Mouse (Mus musculus) splenic B cell, adult 2 months (primary cell): ENCODE results near the gene Sdccag8.

ENCODE experiments used
- DNase-seq: peaks from one replicate; pipeline ENCODE4 v3.0.0-alpha.2; 2011; ENCODE audit warnings: low read depth, low spot score
- H3K27me3 ChIP-seq: 2 replicates; pipeline ENCODE4 v1.6.1; 2012; ENCODE audit warnings: mild to moderate bottlenecking, low read length, moderate library complexity, mixed read lengths; ENCODE audit not compliant: control insufficient read depth, poor library complexity, insufficient read depth, severe bottlenecking
- H3K36me3 ChIP-seq: 2 replicates; pipeline ENCODE4 v1.6.1; 2012; ENCODE audit warnings: mild to moderate bottlenecking, low read length, moderate library complexity, mixed read lengths; ENCODE audit not compliant: control insufficient read depth, poor library complexity, insufficient read depth, severe bottlenecking

Sdccag8 gene

DNA sequence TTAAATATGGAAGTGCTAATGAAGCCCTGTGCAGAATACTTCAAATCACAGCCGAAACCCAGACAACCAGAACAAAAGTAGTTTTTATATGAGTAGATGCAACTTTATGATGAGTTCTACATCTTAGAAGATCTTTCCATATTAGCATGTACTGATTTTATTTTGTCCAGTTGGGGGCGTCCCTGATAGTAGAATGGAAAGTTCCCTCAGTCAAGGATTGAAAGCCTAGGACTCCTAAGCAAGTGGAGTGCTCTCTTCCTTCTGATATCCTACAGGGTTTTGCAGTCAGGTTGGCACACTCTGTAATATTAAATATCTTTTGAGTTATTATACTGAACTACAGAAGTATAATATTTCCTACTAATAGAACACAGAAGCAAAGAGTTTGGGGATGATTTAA is 64.5 kb downstream of the Sdccag8 start:
- H3K27me3 ChIP-seq, result no peaks in the 10 kb centered on the region; the same call in 1 of the 2 replicates
- peak; percentile 23 for DNase-seq

DNA sequence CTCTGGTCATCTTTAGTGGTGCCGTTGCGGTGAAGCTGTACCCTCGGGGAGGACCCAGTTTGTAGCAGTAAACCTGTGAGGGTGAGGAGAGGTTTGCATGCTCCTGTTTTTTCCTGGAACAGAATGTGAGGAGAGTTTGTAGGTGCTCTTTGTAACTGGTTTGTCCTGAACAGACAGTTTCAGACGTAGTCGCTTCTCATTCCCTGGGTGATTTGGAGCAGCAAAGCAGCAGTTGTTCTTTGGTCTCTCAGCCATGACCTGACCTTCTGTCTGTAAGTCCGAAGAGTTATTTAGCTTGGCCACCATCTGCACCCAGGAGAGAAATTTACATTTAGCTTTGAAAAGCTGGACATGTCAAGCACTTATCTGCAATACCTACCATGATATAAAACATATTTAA is 65.2 kb downstream of the Sdccag8 start:
- H3K36me3 ChIP-seq, result no peaks in the 10 kb centered on the region
- no peak for DNase-seq
- no peaks in the 10 kb centered on the region for H3K27me3 ChIP-seq

More for the DNA sequence above, 64.5 kb downstream of the Sdccag8 start:
- H3K36me3 ChIP-seq, result no peaks in the 10 kb centered on the region

DNA sequence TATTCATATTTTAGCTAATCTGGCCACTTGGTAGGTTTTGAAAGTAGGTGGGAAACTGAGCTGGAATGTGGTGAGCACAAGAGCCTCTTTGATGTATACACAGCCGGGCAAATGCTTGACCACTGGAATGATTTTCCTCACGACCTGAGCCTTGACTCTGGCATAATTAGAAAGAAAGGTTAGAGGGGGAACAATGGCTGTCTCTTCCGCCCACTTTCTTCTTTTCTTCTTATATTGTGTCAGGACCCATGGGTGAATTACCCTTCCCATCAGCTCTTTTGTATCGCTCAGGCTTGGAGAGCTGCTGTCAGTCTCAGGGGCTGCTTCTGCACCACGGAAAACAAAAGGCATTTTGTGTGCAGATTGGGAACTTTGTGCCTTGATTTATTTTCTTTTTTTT is 65.6 kb downstream of the Sdccag8 start:
- DNase-seq, result no peak
- Histone ChIP-seq H3K36me3 (no peaks in the 10 kb centered on the region), H3K27me3 (no peaks in the 10 kb centered on the region)

DNA sequence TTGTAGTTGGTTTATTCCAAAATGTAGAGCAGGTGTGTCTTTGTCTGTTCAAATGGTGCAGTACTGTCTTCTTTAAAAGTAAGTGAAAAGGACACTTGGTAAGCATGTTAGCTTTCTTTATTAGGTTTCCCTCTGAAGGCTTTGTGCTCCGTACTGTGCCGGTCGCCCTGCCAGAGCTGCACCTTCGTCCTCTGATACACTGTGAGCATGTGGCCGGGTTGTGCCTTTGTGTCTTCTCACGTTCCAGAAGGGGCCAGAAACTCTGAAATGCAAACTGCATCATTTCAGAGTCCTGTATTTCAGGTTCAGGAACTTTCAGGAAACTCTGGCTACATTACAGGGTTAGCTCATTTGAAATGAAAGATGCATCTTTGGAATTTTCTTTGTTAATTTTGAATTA is 66.5 kb downstream of the Sdccag8 start:
- DNase-seq, result no peak
- no peaks in the 10 kb centered on the region for H3K27me3 ChIP-seq
- H3K36me3 ChIP-seq, result no peaks in the 10 kb centered on the region

DNA sequence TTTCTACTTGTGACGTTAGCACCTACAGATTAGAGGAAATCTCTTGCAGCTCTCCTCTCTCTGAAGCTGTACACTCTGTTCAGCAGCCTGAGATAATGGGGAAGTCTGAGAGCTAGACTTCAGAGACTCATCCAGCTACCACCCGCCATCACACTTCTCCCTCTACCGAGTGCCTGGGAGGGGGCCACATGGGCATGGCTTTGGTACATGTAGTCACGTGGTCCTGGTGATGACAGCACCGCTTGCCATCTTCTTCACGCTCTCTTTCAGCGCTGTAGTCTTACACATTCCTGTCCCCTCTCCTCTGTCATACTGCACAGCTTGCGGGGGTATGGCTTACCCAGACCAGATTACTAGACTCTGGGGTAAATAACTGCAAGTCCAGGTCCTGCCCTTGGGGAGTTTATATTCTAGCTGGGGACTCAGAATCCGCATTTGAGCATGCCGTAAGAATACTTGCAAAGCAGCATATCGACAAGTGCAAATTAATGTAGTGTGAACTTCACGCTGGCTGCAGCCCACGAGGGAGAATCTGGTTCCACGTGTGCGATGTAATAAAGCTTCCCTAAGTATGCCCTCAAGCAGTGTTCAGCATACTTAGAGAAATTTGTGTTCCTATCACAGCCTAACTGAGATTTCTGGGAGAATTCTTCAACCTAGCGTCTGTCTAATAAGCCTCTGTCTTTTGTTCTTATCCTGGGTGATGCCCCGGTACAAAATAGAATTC is 70.9 kb downstream of the Sdccag8 start:
- H3K27me3 ChIP-seq, result no peaks in the 10 kb centered on the region
- DNase-seq, result no peak
- 0 out of 2 replicates have a peak, but pooled peaks cover 2% of the 10 kb centered on the region for H3K36me3 ChIP-seq

DNA sequence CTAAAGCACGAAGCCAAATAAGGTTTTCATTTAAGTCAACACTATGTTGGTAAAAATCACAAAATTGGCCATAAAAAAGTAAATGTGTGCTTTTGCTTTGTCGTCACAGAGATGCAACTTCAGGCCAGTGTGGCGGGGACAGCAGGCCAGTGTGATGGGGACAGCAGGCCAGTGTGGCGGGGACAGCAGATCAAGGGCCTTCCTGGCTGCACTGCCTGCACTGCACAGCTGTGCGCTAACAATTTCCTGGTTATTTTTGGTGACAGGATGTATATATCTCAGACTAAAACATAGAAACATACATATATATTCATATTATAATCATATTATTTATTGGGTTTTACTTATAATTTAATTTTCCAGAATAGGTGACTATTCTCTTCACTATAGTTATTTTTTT is 71.5 kb downstream of the Sdccag8 start:
- Histone ChIP-seq H3K27me3 (no peaks in the 10 kb centered on the region), H3K36me3 (0 out of 2 replicates have a peak, but pooled peaks cover 2% of the 10 kb centered on the region)
- no peak for DNase-seq

DNA sequence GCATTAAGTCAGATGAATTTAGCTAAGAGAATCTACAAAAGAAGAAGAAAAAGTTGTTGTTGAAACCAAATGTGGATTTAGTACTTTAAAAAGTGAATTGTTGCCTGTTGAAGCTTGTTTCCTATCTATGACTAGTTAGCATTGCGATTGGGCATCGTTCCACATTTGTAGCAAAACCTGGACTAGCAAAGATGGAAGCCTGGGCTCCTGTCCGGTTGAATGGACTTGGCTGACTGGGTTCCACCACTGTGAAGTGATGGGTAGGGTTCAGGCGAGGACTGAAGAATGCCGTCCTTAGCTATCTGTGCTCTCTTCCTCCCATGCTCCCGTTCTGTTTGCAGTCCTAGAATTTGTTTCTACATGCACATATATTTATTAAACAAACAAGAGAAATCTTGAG is 89.3 kb downstream of the Sdccag8 start:
- Histone ChIP-seq H3K27me3 (no peaks in the 10 kb centered on the region), H3K36me3 (no peaks in the 10 kb centered on the region)
- no peak for DNase-seq

DNA sequence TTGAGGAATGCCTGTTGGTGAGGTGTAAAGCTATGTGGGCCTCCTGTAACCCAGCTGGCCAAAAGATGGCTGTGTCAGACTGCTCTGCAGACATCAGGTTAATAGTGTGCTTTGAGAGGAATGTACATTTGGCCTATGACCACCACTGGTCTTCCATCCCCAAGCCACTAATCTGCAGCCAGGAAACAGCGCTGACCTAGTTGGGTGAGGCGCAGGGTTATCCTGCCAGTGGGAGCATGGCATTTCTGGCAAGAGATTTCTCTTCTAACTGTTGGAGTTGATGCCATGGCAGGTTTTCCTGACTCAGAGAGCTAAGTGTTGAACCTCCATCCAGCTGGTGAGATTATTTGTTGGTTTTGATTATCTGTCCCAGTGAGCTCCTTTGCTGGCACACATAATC is 101.5 kb downstream of the Sdccag8 start:
- Histone ChIP-seq H3K27me3 (no peaks in the 10 kb centered on the region), H3K36me3 (peaks cover 4% of the 10 kb centered on the region; the same call in 1 of the 2 replicates)
- DNase-seq, result no peak

DNA sequence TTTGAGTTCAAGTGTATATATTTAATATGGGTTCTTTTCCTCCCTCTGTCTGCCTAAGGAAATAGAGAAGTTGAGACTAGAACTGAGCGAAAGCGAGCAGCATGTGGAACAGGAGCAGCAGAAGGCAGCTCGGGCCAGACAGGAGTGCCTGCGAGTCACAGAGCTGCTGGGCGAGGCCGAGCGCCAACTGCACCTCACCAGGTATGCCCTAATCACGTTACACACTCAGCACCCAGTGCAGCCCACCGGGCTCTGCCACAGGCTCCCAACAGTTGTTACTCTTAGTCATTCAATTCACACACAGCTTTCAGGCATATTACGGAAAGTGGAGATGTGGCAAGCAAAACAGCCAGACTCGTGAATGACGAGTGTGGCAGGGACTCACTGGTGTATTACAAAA is 105.0 kb downstream of the Sdccag8 start:
- H3K36me3 ChIP-seq, result 0 out of 2 replicates have a peak, but pooled peaks cover 4% of the 10 kb centered on the region
- DNase-seq, result no peak

DNA sequence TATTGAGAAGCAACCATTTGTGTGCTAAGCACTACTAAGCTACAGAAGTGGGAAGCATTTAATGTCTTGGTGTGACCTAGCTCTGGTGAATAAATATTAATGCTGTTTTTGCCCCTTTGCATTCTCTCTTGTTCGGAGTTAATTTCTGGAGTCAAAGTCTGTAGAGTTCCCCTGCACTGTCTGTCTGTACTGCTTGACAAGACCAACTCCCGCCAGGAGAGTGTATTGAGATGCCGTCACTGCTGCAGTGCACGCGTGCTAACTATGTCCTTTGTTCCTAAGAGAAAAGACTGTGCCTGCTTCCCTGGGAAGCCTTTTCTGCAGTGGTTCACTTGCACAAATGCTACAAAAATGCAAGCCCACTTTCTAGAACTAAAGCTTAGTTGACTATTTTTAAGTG is 108.4 kb downstream of the Sdccag8 start:
- Histone ChIP-seq H3K36me3 (0 out of 2 replicates have a peak, but pooled peaks cover 4% of the 10 kb centered on the region), H3K27me3 (no peaks in the 10 kb centered on the region)
- DNase-seq, result no peak

More for the DNA sequence above, 105.0 kb downstream of the Sdccag8 start:
- no peaks in the 10 kb centered on the region for H3K27me3 ChIP-seq

DNA sequence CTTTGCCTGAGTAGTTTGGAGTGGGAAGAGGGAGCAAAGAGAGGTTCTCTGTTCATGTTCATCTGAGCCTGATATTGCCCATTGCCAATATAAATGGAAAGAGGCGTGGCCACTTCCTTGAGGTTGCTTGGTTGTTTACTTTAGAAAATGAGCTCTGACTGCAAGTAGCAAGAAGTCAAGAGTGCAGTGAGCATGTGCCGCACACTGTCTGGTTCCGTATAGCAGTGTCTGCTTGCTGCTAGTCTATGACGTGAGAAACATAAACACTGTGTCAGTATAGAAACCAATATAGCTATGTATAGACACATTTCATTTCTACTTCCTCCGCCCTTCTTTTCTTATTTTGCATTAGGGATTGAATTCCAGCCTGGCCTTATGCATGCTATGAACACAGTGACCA is 111.5 kb downstream of the Sdccag8 start:
- H3K36me3 ChIP-seq, result no peaks in the 10 kb centered on the region

DNA sequence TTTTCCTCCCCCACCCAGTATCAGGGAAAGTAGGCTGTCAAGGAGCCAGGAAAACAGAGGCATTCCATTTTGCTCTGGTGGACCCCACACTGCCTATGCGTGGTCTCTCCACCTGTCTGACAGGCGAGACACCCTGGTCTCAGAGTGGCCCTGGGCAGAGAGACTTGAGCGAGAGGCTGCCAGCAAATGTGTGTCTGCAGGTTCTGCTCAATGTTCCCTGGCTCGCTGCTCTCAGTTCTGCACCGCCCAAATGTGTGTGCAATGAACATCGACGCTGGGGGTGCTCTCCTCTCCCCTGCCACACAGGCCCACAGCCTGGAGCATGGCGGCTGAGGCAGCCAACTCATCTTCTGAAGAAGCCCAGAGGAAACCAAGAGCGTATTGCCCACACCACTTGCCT is 112.9 kb downstream of the Sdccag8 start:
- DNase-seq, result no peak
- Histone ChIP-seq H3K27me3 (no peaks in the 10 kb centered on the region), H3K36me3 (no peaks in the 10 kb centered on the region)

More for the DNA sequence above, 111.5 kb downstream of the Sdccag8 start:
- no peaks in the 10 kb centered on the region for H3K27me3 ChIP-seq
- DNase-seq, result no peak

DNA sequence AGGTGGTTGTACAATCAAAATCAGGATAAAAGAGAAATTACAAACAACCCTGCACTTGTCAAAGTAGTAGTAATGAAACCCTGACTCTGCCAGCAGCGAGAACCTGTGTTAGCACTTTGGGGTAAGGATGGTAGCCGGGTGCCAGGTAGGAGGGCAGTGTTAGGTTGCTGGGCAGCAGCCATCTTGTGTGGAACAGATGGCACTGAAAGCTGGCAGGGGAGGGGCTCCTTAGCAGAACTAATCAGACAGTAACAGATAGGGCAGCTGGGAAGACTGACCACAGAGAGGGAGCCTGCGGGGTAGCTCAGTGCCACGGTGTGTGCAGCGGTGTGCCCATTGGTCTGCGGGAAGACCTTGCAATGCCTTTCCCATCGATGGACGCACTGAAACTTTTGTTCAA is 115.2 kb downstream of the Sdccag8 start:
- H3K36me3 ChIP-seq, result no peaks in the 10 kb centered on the region
- no peaks in the 10 kb centered on the region for H3K27me3 ChIP-seq
- no peak for DNase-seq

DNA sequence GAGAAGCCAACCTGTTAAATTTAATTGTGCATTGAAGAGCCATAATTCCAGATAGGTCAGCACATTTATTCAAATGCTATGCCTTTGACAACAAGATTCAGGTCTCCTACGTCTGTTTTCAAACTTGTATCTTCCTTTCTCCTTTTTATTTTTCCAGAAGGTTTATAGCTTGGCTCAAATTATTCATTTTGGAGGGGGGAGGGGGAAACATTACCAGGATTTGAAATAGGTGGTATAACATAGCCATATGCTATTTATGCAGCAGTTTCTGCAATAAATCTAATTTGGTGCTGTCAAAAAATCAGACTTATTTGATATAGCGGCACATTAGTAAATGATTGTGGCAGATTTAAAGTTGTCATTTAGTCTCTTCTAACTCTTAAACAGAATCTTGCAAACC is 116.1 kb downstream of the Sdccag8 start:
- DNase-seq, result no peak
- H3K36me3 ChIP-seq, result no peaks in the 10 kb centered on the region
- no peaks in the 10 kb centered on the region for H3K27me3 ChIP-seq

DNA sequence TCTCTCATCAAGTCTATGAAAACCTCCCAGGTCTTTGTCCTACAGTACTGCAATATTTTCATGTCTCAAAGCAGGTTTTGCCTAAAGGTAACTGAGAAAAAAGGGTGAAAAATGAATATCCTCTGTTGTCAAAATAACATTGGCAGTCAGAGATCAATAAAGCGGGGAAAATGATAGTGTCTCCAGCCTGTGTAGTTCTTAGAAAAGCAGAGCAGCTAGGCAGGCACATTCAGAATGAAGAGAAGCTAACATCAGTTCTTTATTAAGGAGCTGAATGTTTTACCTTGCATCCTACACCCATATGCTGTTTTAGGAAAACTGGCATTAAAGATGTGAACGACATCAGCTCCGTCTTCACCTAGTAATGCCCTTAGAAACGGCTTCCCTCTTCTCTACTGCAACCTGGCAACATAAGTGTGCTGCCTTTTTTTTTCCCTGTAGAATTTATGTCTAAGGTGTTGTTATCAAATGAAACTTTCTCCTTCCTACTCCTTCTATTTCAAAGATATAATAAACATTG is 116.6 kb downstream of the Sdccag8 start:
- no peaks in the 10 kb centered on the region for H3K36me3 ChIP-seq
- no peaks in the 10 kb centered on the region for H3K27me3 ChIP-seq
- no peak for DNase-seq

DNA sequence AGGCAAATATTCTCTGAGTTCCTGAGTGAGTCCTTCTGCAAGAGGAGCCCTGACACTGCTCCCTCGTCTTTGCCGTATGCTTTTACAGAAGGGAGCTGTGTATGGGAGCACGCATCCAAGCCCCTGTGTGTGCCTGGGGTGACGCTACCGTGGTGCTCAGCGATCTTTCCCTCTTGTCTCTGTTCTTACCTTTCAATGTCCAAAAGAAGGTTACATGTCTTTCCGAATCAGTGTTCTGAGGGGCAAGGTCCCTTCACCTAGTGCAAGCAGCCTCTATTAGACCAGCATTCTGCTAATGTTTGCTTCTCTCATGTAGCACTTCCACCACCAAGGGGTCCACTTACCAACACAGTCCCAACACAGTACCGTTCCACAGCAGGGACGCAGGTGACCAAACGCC is 117.1 kb downstream of the Sdccag8 start:
- Histone ChIP-seq H3K27me3 (no peaks in the 10 kb centered on the region), H3K36me3 (no peaks in the 10 kb centered on the region)
- DNase-seq, result no peak
